Mouse (Mus musculus): Measurements from ENCODE around the gene Frmd4a.

DNA sequence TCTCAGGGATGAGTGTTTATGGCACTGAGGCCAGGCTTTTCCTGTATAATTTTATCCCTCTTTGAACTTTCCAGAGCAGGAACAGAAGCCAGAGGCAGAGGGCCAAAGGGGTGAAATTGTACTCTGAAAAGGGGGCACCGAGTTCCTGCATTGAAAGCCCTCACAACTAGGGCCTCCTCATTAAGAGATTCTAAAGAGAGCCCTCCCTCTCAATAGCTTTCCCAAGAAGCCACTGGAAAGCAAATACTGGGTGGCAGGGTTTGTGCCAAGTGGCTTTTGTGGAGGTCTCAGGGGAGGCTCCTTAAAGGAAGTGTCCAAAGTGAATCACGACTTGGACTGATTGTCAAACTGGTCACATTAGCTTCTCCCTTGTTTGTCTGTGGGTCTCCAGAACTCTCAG, 43.2 kb downstream of the Frmd4a start:
- TF ChIP-seq CTCF (IDR thresholded peaks at IDR 0.05; ENCODE audit: borderline replicate concordance, extremely low read depth, insufficient read depth, insufficient read length) (no peak), POLR2A (IDR thresholded peaks at IDR 0.05; ENCODE audit: borderline replicate concordance, extremely low read depth, insufficient read depth, insufficient read length, poor library complexity, severe bottlenecking) (no peak)
